Mouse (Mus musculus) C2C12 (cell line): ENCODE data around the gene Fam114a1. TPM values are rescaled to one million over a fixed set of nuclear protein-coding genes. Genes with fewer than 3 reads are reported as not detected.

Experiments
- H3K27me3 ChIP-seq: one replicate; pipeline ENCODE4 v1.6.1; 2011; ENCODE audit not compliant: control insufficient read depth, insufficient read depth, insufficient read length
- H3K36me3 ChIP-seq: one replicate; pipeline ENCODE4 v1.6.1; 2011; ENCODE audit not compliant: control insufficient read depth, insufficient read depth
- H3K4me3 ChIP-seq: one replicate; pipeline ENCODE4 v1.5.1; 2011; ENCODE audit warnings: mild to moderate bottlenecking, control low read depth; ENCODE audit not compliant: poor library complexity, insufficient read depth, severe bottlenecking
- H3K79me2 ChIP-seq: one replicate; pipeline ENCODE4 v1.6.1; 2011; ENCODE audit not compliant: control insufficient read depth, insufficient read depth
- H3K79me3 ChIP-seq: one replicate; pipeline ENCODE4 v1.6.1; 2011; ENCODE audit warnings: low read depth, control low read depth
- H3ac ChIP-seq: one replicate; pipeline ENCODE3; 2011; ENCODE audit warnings: low read depth; ENCODE audit not compliant: control insufficient read depth, insufficient read length
- CEBPB ChIP-seq: IDR thresholded peaks from one replicate; pipeline ENCODE4 v1.6.1; 2011; ENCODE audit warnings: low read depth, mild to moderate bottlenecking, control low read depth, moderate library complexity
- CTCF ChIP-seq: IDR thresholded peaks from one replicate; pipeline ENCODE4 v1.5.1; 2011; ENCODE audit not compliant: control insufficient read depth, insufficient read depth, insufficient read length
- FOSL1 ChIP-seq: IDR thresholded peaks from one replicate; pipeline ENCODE4 v1.8.0; 2011; ENCODE audit warnings: mild to moderate bottlenecking, low read length; ENCODE audit not compliant: poor library complexity, insufficient read depth, severe bottlenecking
- MAX ChIP-seq: IDR thresholded peaks from one replicate; pipeline ENCODE4 v1.6.1; 2011; ENCODE audit warnings: mild to moderate bottlenecking, control low read depth
- MYOD1 ChIP-seq: IDR thresholded peaks from one replicate; pipeline ENCODE4 v1.6.1; 2011; ENCODE audit warnings: low read depth; ENCODE audit not compliant: control insufficient read depth, insufficient read length
- MYOG ChIP-seq: IDR thresholded peaks from one replicate; pipeline ENCODE4 v1.6.1; 2011; ENCODE audit not compliant: control insufficient read depth, insufficient read length; ENCODE audit errors: extremely low read depth
- USF1 ChIP-seq: IDR thresholded peaks from one replicate; pipeline ENCODE4 v1.6.1; 2011; ENCODE audit warnings: low read depth, mild to moderate bottlenecking, control low read depth, moderate library complexity
- polyA plus RNA-seq: library from polyadenylated mRNA; unstranded; fragments of >200 nt; fragmentation: generic; extraction: Trizol; gene quantifications from one replicate; pipeline ENCODE4 v1.2.1, GENCODE M21; 2012; ENCODE audit warnings: missing spikeins

Fam114a1 gene
- polyA plus RNA-seq, 1 experiment, result 14.0 TPM

DNA sequence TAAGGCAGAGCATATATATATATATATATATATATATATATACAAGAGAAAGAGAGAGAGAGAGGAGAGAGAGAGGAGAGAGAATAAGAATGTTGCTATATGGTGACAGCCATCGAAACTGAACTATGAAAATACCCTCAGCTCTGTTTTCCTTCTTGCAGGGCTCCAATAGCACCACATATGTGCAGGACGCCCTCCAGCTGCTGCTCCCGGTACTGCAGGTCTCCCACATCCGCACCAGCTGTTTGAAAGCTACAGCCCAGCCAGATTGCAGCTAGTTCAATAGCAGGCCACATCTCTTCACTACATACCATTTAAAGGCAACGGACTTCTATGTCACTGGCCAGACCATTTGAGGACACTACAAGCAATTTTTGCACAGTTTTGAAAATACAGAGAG is 70.6 kb downstream of the Fam114a1 start:
- no peaks in the 10 kb centered on the region for H3K79me2 ChIP-seq
- H3K79me3 ChIP-seq, result no peaks in the 10 kb centered on the region
- no peaks in the 10 kb centered on the region for H3K27me3 ChIP-seq
- H3K36me3 ChIP-seq, result no peaks in the 10 kb centered on the region
- H3ac ChIP-seq, result no peak overlapping the region
- H3K4me3 ChIP-seq, result no peak overlapping the region
- TF ChIP-seq FOSL1, result no peak
- no peak for TF ChIP-seq MYOD1
- TF ChIP-seq CEBPB, result no peak
- no peak for TF ChIP-seq USF1
- no peak for TF ChIP-seq CTCF
- no peak for TF ChIP-seq MYOG
- TF ChIP-seq MAX, result no peak

DNA sequence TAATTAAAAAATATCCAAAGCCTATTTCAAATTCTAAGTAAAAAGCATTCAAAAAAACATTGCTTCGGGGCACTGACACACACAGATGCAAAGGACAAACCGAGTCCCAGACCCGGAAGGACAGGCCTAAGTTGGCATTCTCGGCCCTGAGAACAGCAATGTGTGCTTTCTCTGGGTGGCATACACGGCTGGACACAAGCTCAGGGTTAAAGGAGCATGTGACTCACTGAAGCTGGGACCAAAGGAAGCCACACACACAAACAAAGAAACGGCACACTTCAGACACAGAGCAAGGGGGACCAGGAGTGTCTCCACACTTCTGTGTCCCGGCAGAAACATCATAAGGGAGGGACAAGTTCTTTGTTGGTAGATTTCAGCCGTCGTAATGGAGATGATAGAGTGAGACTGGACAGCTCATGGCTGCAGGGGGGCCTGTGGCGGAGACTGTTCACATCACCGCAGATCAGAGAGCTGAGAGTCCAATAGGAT is 73.6 kb downstream of the Fam114a1 start:
- Histone ChIP-seq H3ac (no peak overlapping the region), H3K79me3 (no peaks in the 10 kb centered on the region), H3K27me3 (no peaks in the 10 kb centered on the region), H3K4me3 (no peak overlapping the region), H3K36me3 (no peaks in the 10 kb centered on the region), H3K79me2 (no peaks in the 10 kb centered on the region)
- TF ChIP-seq CEBPB, result no peak
- no peak for TF ChIP-seq CTCF
- no peak for TF ChIP-seq MYOD1
- no peak for TF ChIP-seq MAX
- TF ChIP-seq USF1, result no peak
- TF ChIP-seq MYOG, result no peak
- no peak for TF ChIP-seq FOSL1

DNA sequence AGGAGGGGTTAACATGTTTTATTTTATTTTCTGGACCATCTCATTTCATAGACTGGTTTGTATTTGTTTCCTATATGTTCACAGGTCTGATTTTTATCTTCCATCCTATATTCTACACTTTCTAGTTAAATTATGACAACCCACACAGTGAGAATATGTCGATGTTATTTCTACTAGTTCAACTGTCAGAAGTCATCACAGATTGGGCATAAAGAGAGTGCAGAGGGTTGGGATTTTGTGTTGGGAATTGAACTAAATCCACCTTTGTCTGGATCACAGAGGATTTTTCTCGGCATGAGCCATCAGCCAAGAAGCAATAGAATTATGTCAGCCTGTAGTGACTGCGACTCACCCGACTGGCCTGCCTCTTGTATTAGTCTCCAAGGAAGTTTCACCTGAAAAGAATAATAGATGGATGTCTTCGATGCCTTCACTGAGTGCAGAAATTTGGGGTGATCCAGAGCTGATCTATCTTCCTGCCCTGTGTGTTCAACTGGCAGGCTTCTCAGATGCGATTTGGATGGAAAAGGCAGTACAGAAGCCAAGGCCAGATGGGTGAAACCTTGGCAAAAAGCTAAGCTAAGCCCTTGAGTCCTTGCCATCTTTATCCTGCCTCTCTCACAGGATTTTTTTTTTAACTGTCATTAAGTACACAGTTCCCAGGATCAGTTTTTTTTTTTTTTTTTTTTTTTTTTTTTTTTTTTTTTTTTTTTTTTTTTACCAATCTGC is 75.9 kb downstream of the Fam114a1 start:
- TF ChIP-seq MYOG (no peak), FOSL1 (no peak), USF1 (no peak), MAX (no peak), CEBPB (no peak)
- H3K79me2 ChIP-seq, result no peaks in the 10 kb centered on the region
- H3K36me3 ChIP-seq, result no peaks in the 10 kb centered on the region
- no peak overlapping the region for H3ac ChIP-seq
- H3K79me3 ChIP-seq, result no peaks in the 10 kb centered on the region
- H3K27me3 ChIP-seq, result no peaks in the 10 kb centered on the region
- H3K4me3 ChIP-seq, result no peak overlapping the region

DNA sequence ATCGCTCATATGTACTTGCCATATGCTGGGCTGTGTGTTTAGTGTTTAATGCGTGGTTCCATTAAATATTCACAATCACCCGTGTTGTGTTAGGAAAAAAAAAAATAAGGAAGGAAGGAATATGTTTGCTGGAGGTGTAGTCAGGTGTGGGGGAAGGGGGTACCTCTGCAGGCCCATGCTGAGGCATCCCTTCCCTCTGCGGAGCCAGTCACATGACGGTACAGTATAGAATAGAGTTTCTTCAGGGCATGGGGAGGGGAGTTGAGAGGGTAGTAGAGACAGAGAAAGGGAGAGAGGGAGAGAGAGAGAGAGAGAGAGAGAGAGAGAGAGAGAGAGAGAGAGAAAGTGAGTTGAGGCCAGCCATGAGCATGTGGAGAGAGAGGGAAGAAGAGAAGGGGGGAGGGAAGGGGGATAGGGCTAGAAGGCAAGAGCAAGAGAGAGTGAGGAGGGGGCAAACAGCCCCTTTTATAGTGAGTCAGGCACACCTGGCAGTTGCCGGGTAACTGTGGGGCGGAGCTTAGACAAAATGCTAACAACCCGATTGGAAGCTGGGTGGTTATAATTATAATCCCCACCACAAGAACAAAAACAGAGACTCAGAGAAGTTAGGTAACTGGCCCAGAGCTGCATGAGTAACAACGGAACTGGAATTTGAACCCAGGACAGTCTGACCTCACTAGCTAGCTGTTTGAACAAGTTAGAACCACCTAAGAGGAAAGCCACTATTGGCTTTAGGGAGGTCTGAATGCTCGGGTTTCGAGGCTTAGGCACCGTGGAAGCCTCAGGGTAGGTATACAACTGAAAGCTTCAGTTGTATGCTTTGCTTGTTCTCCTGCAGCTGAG is 76.8 kb downstream of the Fam114a1 start:
- H3K4me3 ChIP-seq, result no peak overlapping the region
- H3K79me2 ChIP-seq, result no peaks in the 10 kb centered on the region
- H3K27me3 ChIP-seq, result no peaks in the 10 kb centered on the region
- TF ChIP-seq CEBPB (no peak), USF1 (no peak), MYOG (no peak), CTCF (no peak), FOSL1 (no peak), MAX (no peak)
- no peak overlapping the region for H3ac ChIP-seq
- no peaks in the 10 kb centered on the region for H3K79me3 ChIP-seq
- no peaks in the 10 kb centered on the region for H3K36me3 ChIP-seq

DNA sequence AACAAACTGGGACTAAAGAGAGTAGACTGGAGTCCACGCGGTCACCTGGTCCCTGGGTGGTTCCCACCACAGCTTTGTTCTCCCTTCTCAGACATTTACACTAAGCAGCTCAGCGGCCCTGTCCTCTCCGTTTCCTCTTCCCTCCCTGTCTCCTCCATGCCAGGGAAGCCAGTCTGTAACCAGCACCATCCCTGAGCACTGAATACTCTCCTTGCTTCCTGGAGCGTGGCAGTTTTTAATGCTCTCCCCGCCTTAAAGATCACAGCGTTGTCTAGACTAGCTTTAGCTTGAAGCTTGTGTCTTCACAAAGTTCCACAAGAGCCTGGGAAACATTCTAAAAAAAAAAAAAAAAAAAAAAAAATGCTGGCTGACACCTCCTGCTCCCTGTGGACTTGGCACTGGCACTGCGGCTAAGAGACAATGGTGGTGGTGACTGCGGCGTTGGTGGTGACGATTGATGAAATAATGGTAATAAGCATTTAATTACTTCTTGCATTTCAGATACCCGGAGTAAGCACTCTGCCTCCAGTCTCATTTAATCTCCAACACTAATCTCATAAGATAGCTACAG is 77.5 kb downstream of the Fam114a1 start:
- Histone ChIP-seq H3K79me3 (no peaks in the 10 kb centered on the region), H3K36me3 (no peaks in the 10 kb centered on the region), H3K27me3 (no peaks in the 10 kb centered on the region), H3ac (no peak overlapping the region), H3K79me2 (no peaks in the 10 kb centered on the region), H3K4me3 (no peak overlapping the region)
- TF ChIP-seq MYOD1, result no peak
- TF ChIP-seq MYOG, result no peak
- TF ChIP-seq USF1, result no peak
- TF ChIP-seq CEBPB, result no peak
- no peak for TF ChIP-seq FOSL1
- no peak for TF ChIP-seq CTCF
- no peak for TF ChIP-seq MAX
